Mouse (Mus musculus) lung, adult 2 months (tissue): ENCODE measurements at regions not wholly inside any gene's neighbourhood (a gene's known extent, or its start where the extent isn't known, plus 50 kb on each side); places are given as distances from the start of the nearest gene placed in this dataset.

Source experiments
- DNase-seq: peaks from one replicate; pipeline ENCODE4 v3.0.0; 2022
- H3K4me1 ChIP-seq: fragments of 200-500 bp; 2 replicates; pipeline ENCODE4 v1.6.1; 2011; ENCODE audit warnings: low read length; ENCODE audit not compliant: control insufficient read depth, insufficient read depth
- H3K4me3 ChIP-seq: fragments of 200-500 bp; replicated peaks from 2 replicates; pipeline ENCODE3; 2011; ENCODE audit warnings: low read depth, mild to moderate bottlenecking, control low read depth, low read length; ENCODE audit errors: extremely low read depth
- CTCF ChIP-seq: fragments of 200-500 bp; IDR thresholded peaks from 2 replicates; pipeline ENCODE4 v1.5.1; 2011; ENCODE audit warnings: mild to moderate bottlenecking, low read length, control low read depth; ENCODE audit not compliant: insufficient read depth
- POLR2A ChIP-seq: fragments of 200-500 bp; IDR thresholded peaks from 2 replicates; pipeline ENCODE4 v1.6.1; 2011; ENCODE audit warnings: low read depth, mild to moderate bottlenecking, control low read depth, low read length, borderline replicate concordance; ENCODE audit errors: extremely low read depth
- WGBS: fragments of 180-500 bp; shearing (Covaris S2); methylation state at CpG from one replicate; pipeline ENCODE4 v1.1.7; 2018; 5-methylcytosine and 5-hydroxymethylcytosine counted together

DNA sequence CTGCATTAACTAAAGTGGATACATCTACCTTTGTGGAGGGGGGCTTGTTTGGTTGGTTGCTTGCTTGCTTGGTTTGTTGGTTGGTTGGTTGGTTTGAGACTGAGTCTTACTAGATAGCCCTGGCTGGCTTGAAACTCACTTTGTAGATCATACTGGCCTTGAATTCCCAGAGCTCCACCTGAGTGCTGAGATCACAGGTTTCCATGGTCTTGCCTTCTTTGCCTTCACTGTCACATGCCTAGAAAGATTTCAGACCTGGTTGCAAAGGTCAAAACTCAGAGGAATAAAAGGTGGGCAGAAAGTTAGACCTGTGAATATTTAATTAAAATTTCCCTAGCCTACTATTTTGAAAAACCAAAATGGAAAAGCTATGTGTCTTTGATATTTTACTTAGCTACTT is 375.5 kb downstream of the Tns1 start:
- DNase-seq: no peak
- no peak for TF ChIP-seq CTCF
- no peak for TF ChIP-seq POLR2A
- no peaks in the 10 kb centered on the region for H3K4me1 ChIP-seq
- H3K4me3 ChIP-seq: no peak overlapping the region

DNA sequence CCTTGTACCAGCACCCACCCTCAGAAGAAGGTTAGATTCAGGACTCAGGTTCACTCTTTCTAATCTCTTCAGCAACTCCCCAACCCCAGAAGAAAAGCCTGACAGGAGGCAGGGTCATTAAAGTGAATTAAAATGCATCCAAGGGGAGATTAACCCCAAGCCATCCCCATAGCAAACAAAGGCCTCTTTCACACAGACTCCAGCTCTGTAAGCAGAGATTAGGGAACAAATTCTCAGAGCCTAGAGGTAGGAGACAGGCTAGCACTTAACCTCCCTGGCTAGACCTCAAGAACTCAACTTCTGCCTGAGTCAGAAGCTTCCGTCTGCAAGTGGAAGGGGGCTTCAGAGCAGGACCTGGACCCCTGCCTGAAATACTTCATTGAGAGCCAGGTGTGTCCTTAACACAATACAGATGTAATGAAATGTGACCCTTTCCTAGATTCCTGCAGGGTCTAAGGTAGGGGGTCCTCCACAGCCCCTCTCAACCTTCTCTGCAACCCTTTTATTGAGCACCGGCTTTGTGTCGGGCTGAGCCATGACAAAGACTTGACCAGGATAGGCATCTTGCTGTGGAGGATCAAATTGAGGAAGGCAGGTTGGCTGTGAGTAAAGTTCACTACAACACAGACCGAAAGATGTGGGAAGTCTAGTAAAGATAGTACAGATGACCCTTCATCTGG is 379.6 kb downstream of the Tns1 start:
- 86% methylated on average over 4 of the region's 4 CpGs for WGBS
- Histone ChIP-seq H3K4me3 (no peak overlapping the region), H3K4me1 (no peaks in the 10 kb centered on the region)
- no peak for DNase-seq
- TF ChIP-seq POLR2A (no peak), CTCF (no peak)

DNA sequence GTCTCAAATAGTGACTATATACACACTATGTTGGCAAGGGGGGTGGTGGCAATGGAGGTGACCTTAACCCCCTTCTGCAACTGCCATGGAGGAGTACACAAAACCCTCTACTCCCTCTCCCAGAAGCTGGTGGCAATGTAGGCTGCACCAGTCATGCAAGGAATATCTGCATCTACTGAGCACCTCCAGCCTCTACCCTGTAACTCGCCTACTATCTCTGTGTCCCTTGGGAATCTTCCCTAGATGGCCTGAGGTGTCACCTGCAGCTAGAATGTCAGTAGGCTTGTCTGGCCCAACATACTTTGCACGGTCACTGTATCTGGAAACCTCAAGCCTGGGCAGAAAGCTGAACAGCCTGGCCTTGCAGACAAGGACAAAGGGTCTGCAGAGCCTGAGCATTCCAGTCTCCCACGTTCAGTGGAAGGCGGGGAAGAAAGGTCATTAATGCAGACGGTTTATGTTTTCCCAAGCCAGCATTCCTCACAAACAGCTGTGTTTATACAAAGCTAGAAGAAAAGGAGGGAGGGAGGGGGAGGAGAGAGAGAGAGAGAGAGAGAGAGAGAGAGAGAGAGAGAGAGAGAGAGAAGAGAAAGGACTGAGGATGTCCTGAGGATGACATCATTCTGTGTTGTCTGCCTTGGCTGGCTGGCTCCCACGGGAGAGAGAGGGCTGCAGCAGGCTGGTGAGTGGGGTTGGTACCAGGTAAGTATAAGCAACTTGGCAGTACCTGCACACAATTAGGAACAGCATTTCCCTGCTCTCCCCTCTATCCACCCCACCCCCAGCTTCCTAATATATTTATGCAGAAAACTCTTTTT is 380.3 kb downstream of the Tns1 start:
- no peaks in the 10 kb centered on the region for H3K4me1 ChIP-seq
- no peak overlapping the region for H3K4me3 ChIP-seq
- no peak for DNase-seq
- TF ChIP-seq POLR2A: no peak
- 22% methylated on average over 6 of the region's 6 CpGs for WGBS

DNA sequence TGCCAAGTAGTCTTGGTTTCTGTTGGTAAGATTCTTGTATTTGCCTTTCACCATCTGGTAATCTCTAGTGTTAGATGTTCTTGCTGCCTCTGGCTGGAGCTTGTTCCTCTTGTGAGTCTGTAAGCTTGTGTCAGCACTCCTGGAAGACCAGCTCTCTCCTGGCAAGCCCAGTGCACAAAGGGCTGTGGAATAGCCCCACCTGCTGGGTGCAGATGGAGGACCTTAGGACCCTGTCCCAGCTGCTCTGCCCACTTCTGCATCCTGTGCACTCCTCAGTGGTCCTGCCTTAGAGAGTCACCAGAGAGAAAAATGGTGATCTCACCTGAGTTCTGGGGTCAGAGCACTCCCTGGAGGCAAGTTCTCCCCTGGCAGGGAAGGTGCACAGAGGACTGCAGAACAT is 387.2 kb downstream of the Tns1 start:
- no peaks in the 10 kb centered on the region for H3K4me1 ChIP-seq
- TF ChIP-seq CTCF: peak; percentile 17; the same call in 1 of the 2 replicates
- no peak for TF ChIP-seq POLR2A
- no peak overlapping the region for H3K4me3 ChIP-seq
- DNase-seq: no peak

DNA sequence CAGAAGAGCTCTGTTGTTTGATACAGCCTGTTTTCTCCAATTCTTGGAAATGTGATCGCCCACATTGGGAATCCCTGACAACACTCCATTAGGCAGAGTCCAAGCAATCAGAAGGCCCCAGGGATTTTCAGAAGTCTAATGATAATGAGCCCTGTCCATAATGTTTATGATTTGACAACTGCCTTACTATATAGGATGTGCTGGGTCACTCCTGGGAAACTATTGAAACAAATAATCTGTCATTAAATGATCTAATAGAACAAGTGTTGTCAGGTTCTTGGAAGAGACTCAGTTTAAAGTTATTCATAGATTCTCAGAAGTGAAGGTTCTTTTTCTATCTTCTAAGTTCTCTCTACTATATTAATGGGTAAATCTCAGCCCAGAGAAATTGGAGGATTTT is 395.9 kb downstream of the Tns1 start:
- TF ChIP-seq POLR2A (no peak), CTCF (no peak)
- no peak overlapping the region for H3K4me3 ChIP-seq
- no peaks in the 10 kb centered on the region; the same call in 1 of the 2 replicates for H3K4me1 ChIP-seq
- WGBS: 65% methylated on average over 1 of the region's 1 CpGs
- DNase-seq: no peak

DNA sequence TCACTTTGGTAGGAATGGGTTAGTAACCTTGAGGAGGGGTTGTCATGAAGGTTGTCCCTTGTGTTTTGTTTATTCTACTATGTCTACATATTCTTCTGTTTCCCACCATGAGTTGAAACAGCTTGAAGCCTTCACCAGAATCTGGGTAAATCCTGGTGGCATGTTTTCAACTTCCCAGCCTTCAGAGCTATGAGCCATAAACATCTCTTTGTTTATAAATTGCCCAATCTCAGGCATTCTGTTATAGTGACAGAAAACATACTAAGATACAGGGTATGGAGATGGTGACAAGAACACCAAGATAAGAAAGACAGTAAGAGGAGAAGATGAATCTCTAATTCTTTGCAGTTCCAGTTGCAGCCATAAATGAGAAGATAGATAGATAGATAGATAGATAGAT is 396.5 kb downstream of the Tns1 start:
- Histone ChIP-seq H3K4me1 (no peaks in the 10 kb centered on the region; the same call in 1 of the 2 replicates), H3K4me3 (no peak overlapping the region)
- TF ChIP-seq CTCF (no peak), POLR2A (no peak)
- DNase-seq: no peak

DNA sequence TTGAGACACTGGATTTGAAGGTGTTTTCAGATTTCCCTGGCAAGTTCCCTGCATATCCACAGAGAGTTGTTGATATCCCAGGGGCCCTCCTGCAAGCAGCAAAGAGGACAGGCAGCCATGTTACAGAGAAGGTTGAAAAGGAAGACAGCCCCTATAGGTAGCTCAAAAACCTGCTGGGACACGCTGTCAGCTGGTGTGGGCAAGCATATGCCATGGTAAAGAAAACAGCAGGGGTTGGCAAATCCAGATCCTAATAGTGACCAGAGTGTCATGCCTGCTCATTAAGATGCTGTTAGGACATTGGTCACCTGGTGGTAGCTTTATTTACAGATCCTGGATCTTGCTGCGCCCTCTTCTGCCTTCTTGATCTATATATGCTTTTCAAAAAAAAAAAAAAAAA is 397.6 kb downstream of the Tns1 start:
- DNase-seq: no peak
- whole genome bisulfite sequencing: 93% methylated on average over 2 of the region's 2 CpGs
- Histone ChIP-seq H3K4me3 (no peak overlapping the region), H3K4me1 (no peaks in the 10 kb centered on the region; the same call in 1 of the 2 replicates)
- no peak for TF ChIP-seq CTCF
- no peak for TF ChIP-seq POLR2A

DNA sequence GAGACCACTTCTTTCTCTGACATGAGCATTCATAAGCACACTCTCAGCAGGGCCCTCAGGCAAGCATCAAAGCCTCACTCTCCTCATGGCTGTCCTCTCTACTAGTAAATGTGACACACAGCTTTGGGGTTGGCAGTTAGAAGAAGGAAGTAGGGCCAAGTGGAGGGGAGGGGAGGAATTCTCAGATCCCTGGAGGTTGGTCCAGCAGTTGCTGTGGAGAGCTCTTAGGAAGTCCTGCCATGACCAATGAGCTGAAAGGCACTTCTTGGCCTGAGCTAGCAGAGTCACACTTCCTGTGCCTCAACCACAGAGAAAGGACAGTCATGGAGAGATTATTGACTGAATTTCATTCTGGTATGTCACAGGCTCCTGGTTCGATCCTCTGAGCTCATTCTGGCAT is 398.8 kb downstream of the Tns1 start:
- DNase-seq: no peak
- TF ChIP-seq POLR2A: no peak
- TF ChIP-seq CTCF: no peak
- Histone ChIP-seq H3K4me1 (no peaks in the 10 kb centered on the region; the same call in 1 of the 2 replicates), H3K4me3 (no peak overlapping the region)
- 57% methylated on average over 1 of the region's 1 CpGs for WGBS

DNA sequence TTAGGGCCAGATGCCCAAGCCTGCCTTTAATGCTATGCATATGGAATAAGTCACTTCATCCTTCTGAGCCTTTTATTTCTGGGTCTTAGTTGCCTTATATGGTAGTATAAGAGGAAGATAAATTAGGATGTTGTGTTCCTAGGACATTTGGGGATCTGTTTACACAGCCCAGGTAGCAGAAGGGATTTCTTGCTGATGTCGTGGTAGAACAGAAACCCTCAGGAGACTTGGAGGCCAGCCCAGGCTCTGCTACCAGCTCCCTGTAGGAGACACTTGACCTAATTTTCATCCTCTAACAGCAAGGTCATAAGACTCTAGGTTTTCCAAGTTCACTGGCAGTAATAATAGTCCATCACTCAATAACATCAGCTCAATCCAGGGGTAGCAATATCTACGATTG is 399.7 kb downstream of the Tns1 start:
- WGBS: 48% methylated on average over 2 of the region's 2 CpGs
- no peak for TF ChIP-seq CTCF
- no peak for TF ChIP-seq POLR2A

More for the DNA sequence above, 399.7 kb downstream of the Tns1 start:
- Histone ChIP-seq H3K4me1 (no peaks in the 10 kb centered on the region; the same call in 1 of the 2 replicates), H3K4me3 (no peak overlapping the region)
- no peak for DNase-seq
